Comparison of ENCODE assay signal across 10 mouse cellular contexts in genomic region chr9:40479333-40479732, GRCm38 (mm10). TPM values are rescaled to one million over a fixed set of nuclear protein-coding genes. Genes with fewer than 3 reads are reported as not detected.
A peak's percentile ranks its signal among the peaks of the same experiment; 100 is the strongest.
DNase-seq lines count a peak whose midpoint lies in the region; ATAC-seq and TF ChIP-seq lines count a peak whose summit lies in the region.
"Had no signal": no experiment of that assay in that cellular context is flagged by ENCODE, and none has a peak within 500 bp of the region (broad histone marks: within the 10 kb centered on the region; RNA-seq: fewer than 3 reads in every experiment).

No protein-coding gene starts in this region.

- no peaks in the 10 kb centered on the region for H3K9me3 ChIP-seq in kidney, embryonic 16.5 days (ENCODE audit: low read length)
- H3K9me3 ChIP-seq in forebrain, embryonic 13.5 days (replicated peaks): no peaks in the 10 kb centered on the region
- H3K9me3 ChIP-seq: embryonic facial prominence, embryonic 15.5 days; lung, embryonic 15.5 days had no signal

- peak; percentile 20 for DNase-seq in left cerebral cortex, postnatal 4 days
- no peak for DNase-seq in left cerebral cortex, adult 9 months (ENCODE audit: low spot score in 2 of 2)
- DNase-seq in R1 (ENCODE audit: low read depth, low spot score): peak; percentile 63
- peak; percentile 58 for DNase-seq in gastrocnemius, adult 2 months
- DNase-seq in urinary bladder, postnatal 36 days (ENCODE audit: low spot score in 2 of 2): peak; percentile 20 to 43

- WGBS in kidney, embryonic 16.5 days: 34% methylated on average over 4 of the region's 4 CpGs
- 53% methylated on average over 4 of the region's 4 CpGs for WGBS in forebrain, embryonic 13.5 days

- H3K9ac ChIP-seq in kidney, embryonic 16.5 days (replicated peaks; ENCODE audit: low read length): no peak overlapping the region
- H3K9ac ChIP-seq in forebrain, embryonic 13.5 days: no peak overlapping the region
- H3K9ac ChIP-seq: embryonic facial prominence, embryonic 15.5 days; lung, embryonic 15.5 days had no signal

- H3K4me3 ChIP-seq in gastrocnemius, adult 2 months: no peak overlapping the region
- no peak overlapping the region for H3K4me3 ChIP-seq in kidney, embryonic 16.5 days (ENCODE audit: low read length)
- H3K4me3 ChIP-seq in forebrain, embryonic 13.5 days: no peak overlapping the region
- H3K4me3 ChIP-seq: embryonic facial prominence, embryonic 15.5 days; lung, embryonic 15.5 days had no signal

- H3K36me3 ChIP-seq in kidney, embryonic 16.5 days (ENCODE audit: insufficient read depth, low read length): no peaks in the 10 kb centered on the region
- H3K36me3 ChIP-seq in forebrain, embryonic 13.5 days (ENCODE audit: poor library complexity, severe bottlenecking): no peaks in the 10 kb centered on the region
- H3K36me3 ChIP-seq: embryonic facial prominence, embryonic 15.5 days; lung, embryonic 15.5 days had no signal

- TF ChIP-seq CTCF in gastrocnemius, adult 2 months (IDR thresholded peaks at IDR 0.05): peak; percentile 77

- intact Hi-C loops in left cerebral cortex, postnatal 4 days (cut with DNase I): no loop called here
- intact Hi-C loops in gastrocnemius, adult 2 months (cut with DNase I): loop anchor here (1.0 kb wide), 1 partner anchor 64 kb away; no protein-coding TSS in a partner anchor

- no peaks in the 10 kb centered on the region for H3K27me3 ChIP-seq in kidney, embryonic 16.5 days (ENCODE audit: insufficient read depth, low read length)
- no peaks in the 10 kb centered on the region for H3K27me3 ChIP-seq in forebrain, embryonic 13.5 days
- H3K27me3 ChIP-seq: embryonic facial prominence, embryonic 15.5 days; lung, embryonic 15.5 days had no signal

- H3K4me2 ChIP-seq in kidney, embryonic 16.5 days (replicated peaks; ENCODE audit: low read depth, low read length): no peak overlapping the region
- no peak overlapping the region for H3K4me2 ChIP-seq in forebrain, embryonic 13.5 days
- H3K4me2 ChIP-seq: embryonic facial prominence, embryonic 15.5 days; lung, embryonic 15.5 days had no signal

- H3K27ac ChIP-seq in gastrocnemius, adult 2 months: no peak overlapping the region
- H3K27ac ChIP-seq in kidney, embryonic 16.5 days (ENCODE audit: low read length): no peak overlapping the region
- no peak overlapping the region for H3K27ac ChIP-seq in forebrain, embryonic 13.5 days
- H3K27ac ChIP-seq: embryonic facial prominence, embryonic 15.5 days; lung, embryonic 15.5 days had no signal

- ATAC-seq in kidney, embryonic 16.5 days (ENCODE audit: low FRiP score, low TSS enrichment): peak; percentile 74; the same call in 1 of the 2 replicates
- ATAC-seq in monocyte, adult 5-6 weeks (replicated peaks; ENCODE audit: insufficient number of reproducible peaks, low FRiP score, low TSS enrichment, poor library complexity, severe bottlenecking): peak; percentile 79
- no peak for ATAC-seq in forebrain, embryonic 13.5 days

- no peaks in the 10 kb centered on the region for H3K4me1 ChIP-seq in kidney, embryonic 16.5 days (ENCODE audit: insufficient read depth, low read length)
- H3K4me1 ChIP-seq in forebrain, embryonic 13.5 days: no peaks in the 10 kb centered on the region
- H3K4me1 ChIP-seq: embryonic facial prominence, embryonic 15.5 days; lung, embryonic 15.5 days had no signal

RNA-seq across cellular contexts. Expression of gene Gramd1b, which starts 51.9 kb away (rescaled TPM):
- total RNA-seq in left cerebral cortex, postnatal 4 days (2021): 100 to 1,000 TPM; 108 to 117 TPM
- 1 to 10 TPM; 5.3 to 8.2 TPM for total RNA-seq in gastrocnemius, adult 2 months (2021)
- polyA plus RNA-seq in kidney, embryonic 16.5 days (2015; fragmentation: Nextera tagmentation; extraction: Ambion mirVana): 11.0 and 13.7 TPM in 2 replicates
- 11.8 to 46.1 TPM (median 38.8 TPM) in 3 replicates for total RNA-seq in monocyte, adult 5-6 weeks (2017)
- 7.8 and 8.1 TPM in 2 replicates for polyA plus RNA-seq in forebrain, embryonic 13.5 days (2015; fragmentation: Nextera tagmentation; extraction: Ambion mirVana)

Comparison
In these comparisons a context has a peak if more than half of its experiments do, and no peak if none do; other contexts are left out.
1. DNase-seq: peak in left cerebral cortex, postnatal 4 days (single experiment), R1 (single experiment), gastrocnemius, adult 2 months (single experiment) and urinary bladder, postnatal 36 days (2 of 2); none in left cerebral cortex, adult 9 months (0 of 2).